Mouse (Mus musculus) urinary bladder, postnatal 4 days (tissue): ENCODE data around the gene Mlana.

Source experiments
- DNase-seq, 2 experiments: peaks; one replicate each; pipeline ENCODE4 v3.0.0; 2021 to 2022; ENCODE audit warnings: low spot score in 2 of 2

Gene Mlana

DNA sequence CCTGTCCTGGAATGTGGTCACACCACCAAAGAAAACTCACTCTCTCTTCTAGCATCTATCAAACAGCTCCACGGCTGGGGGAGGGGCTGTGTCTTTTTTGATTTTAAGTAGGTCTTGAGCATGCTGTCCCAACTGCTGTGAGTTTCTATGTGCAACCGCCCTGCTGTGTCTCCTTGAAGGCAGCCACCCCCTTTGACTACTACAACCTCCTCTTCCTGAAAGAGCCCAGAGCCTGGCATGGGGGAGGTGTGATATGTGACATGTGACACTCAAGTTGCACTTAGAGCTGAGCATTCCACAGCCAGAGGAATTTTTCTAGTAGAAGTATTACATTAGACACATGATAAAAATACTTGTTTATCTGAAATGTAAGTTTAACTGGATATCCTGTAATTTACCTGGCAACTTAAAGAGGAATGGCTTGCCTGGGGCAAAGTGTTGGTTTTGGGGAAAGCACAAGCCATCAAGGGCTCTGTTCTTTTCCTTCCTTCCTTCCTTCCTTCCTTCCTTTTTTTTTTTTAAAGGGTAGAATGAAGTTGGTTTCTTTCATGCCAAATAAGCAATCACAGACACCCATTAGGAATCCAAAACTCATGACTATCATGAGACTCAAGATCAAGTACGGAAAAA is at the start of gene Mlana:
Mlana (plus strand) TSS at position 580 of the 630 bp plus-strand sequence.
- DNase-seq: no peak

DNA sequence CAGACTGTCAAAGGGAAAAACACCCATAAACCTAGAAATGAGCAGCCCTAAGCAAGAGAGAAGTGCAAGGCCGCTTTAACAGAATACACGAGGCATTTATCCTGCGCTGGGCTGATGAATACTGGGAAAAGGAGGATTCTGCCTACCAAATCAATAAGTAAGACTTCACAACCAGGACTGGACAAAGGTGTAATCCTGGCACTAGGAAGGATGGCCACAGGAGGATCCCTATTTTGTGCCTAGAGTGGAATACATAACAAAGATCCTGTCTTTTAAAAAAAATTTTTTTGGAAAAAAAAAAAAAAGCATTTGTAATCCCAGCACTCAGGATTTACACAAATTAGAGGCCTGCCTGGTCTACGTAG is 49.1 kb upstream of the Mlana start:
- DNase-seq: no peak

GRCm38 (mm10) chr19:29649683-29650082 is 47.9 kb upstream of the Mlana start:
- DNase-seq: no peak

DNA sequence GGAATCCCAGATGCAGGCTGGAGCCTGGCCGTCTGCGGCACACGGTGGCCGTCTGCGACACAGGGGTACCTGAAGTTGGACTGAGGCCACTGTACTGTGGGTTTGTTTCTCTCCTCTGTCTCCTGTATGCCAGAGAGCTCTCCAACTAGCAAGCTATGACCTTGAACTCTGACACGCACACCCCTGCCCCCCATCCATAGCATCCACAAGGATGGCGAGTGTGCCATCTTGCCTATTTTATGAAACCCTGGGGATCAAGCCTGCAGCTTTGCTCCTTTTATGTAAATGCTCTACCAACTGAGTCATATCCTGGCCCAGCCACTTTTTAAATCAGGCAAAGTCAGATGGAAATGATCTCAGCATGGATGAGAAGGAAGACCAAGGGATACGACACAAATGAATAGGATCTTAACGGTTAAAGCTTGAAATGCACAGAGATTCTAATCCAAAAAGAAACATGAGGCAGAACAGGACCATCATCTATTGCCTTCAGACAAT is 43.8 kb upstream of the Mlana start:
- no peak for DNase-seq

DNA sequence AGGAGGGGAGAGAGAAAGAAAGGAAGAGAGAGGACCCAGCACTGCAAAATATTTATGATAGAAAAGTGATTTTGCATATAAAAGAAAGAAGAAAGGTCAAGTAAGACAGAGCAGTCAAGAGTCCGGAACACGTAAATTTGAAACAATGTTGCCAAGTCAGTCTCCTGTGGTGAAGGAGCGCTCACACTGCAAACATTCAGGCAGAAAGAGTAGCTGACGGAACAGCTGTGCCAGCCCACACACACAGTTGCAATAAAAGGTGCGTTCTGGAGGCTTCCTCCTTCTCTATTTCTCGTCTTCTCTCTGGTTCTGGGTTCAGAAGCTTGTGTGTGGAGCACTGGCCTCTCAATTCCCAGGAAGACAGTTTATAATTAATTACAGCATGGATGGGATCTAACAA is 42.5 kb upstream of the Mlana start:
- no peak for DNase-seq

- no peak for DNase-seq
Measured at GRCm38 (mm10) chr19:29656029-29656428, 41.6 kb upstream of the Mlana start.

DNA sequence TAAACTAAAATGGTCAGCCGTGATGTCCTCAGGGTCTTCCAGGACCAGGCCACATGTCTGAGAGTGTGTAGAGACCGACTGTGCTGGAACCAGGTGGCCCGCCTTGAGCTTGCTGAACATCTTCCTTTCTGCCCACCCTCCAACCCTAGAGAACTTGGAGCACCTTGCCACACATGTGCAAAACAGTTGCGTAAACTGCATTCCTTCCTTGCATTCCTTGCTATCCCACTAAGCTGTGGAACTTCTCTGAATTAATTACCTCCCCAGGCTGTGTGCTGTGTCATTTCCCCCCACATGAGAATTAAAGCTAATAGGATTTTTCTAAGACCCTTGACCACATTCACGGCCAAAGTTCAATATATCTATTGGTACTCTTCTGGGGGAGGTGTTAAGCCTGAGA is 41.0 kb upstream of the Mlana start:
- DNase-seq: no peak

DNA sequence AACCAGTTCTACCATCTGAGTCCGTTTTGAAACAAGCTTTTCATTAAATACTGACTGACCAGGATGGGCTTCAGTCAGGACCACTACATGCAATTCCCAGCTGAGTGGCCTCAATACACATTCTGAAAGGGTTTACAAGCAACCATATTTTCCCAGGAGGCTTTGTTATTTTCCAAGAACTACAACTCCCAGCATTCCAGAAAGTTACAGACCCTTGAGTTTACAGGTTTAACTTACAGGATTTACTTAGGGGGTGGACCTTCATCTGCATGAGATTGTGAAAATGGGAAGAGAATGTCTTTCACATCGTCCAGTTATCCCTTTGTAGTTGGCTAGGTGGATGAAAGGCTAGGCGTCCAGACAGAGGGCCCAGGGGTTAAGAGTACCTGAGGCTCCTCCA is 40.6 kb upstream of the Mlana start:
- no peak for DNase-seq

DNA sequence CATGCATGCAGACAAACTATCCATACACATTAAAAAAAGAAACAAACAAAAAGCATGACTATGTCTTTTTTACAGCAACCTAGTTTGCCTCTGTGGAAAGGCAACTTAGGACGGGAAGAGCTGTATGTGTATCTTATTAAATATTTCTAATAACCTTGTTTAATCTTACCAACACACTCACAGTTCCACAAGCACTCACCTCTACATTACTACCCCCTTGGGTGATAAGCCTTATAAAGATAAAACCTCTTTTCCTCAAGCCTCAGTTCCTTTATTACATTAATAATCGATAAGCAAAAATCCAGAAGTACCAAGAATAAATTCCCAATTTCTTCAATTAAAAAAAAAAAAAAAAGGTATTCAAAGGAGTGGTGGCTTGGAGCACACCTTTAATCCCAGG is 40.1 kb upstream of the Mlana start:
- DNase-seq: no peak

- DNase-seq: no peak
Measured at GRCm38 (mm10) chr19:29658836-29659235, 38.8 kb upstream of the Mlana start.

DNA sequence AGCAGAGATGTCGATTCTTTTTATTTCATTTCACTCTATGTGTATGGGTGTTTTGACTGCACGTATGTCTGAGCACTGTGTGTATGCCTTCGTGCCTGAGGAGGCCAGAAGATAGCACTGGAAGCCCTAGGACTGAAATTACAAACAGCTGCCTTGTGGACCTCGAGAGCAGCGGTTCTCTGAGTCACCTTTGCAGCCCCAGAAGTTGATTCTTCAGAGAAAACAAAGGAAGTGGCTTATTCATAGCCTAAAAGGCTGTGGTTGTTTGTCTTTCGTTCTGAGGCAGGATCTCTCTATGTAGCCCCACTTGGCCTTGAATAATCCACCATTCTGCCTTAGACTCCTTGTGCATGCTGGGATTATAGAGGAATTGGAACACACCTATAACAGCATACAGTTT is 37.9 kb upstream of the Mlana start:
- DNase-seq: no peak

- no peak for DNase-seq
Measured at GRCm38 (mm10) chr19:29660835-29661764, 36.5 kb upstream of the Mlana start.

- DNase-seq: no peak
Measured at GRCm38 (mm10) chr19:29661974-29662580, 35.5 kb upstream of the Mlana start.

DNA sequence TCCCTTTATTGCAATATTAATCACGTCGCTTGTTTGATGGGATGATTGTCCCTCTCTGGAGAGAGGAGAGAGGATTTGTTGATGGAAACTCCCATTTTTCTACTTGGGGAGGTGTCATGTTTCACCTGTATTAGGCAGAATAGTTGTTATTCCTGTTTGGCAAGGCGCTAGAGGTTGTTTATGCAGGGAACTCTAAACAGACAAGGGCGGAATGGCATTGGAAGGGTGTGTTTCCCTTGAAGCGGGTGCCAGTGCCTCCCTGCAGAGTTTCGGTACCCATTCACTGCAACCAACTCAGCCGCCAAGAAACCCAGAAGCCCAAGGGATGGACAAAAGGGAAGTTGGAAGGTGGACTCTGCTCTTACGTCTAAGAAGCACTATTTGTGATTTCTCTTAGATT is 33.8 kb upstream of the Mlana start:
- no peak for DNase-seq

DNA sequence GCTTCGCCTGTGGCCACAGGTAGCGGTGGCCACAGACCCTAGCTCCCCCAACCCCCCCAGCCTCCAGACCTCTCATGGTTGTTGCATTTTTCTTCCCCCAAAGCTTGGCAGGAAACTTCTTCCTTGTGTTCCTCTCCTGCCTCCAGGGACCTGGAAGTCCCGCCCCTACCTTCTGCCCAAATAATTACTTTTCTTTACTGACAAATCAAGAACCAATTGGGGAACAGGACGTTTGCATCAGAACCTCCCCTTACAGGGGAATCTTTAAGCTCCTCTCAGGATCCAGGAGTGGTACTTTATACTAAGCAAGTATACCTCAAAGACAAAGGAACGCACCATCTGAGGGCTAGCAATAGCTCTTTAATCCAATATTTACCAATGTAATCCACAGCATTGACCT is 32.7 kb upstream of the Mlana start:
- no peak for DNase-seq

- no peak for DNase-seq
Measured at GRCm38 (mm10) chr19:29666164-29666563, 31.5 kb upstream of the Mlana start.

DNA sequence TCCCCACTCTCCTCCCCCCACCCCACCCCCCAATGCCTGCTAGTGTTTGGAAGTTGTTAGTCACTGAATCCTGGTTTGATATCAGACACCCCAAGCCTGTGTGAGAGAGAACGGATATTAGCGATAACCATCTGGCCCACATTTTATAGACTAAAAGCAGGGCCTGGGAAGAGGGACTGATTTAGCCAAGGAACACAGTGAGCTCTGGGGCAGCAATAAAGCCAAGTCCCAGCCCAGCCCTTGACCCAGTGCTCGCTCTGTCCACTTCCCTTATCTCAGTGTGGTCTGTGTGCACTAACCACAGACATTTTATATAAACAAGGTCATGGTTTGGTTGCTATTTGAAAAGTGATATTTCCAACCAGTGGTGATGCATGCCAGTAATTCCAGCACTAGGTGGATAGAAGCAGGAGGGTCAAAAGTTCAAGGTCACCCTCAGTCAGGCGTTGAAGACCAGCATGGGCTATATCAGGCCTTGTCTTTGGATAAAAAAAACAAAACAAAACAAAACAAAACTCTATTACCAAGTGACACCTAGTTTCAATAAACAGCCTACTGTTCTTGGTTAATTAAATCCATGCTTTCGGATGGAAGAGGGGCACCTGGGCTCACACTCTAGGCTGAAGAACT is 30.5 kb upstream of the Mlana start:
- peak in 1 of 2 experiments; percentile 43 for DNase-seq

DNA sequence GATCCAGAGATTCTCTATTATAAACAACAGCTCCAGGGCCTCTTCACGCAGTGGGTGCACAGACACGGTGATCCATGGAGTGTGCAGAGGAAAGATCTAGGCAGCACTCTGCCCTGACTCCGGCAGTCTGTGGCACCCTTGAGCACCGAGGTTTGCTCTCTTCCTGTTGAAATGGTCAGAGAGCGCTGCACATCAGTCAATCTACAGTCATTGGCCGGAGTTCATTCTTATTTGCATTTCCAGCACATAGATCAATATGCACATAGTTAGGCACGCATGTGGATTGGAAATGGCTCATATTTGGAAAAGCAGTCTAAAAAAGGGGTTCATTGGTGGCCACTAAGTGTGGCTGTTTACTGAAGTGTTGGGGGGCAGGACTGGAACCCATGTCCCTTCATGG is 29.5 kb upstream of the Mlana start:
- DNase-seq: no peak

DNA sequence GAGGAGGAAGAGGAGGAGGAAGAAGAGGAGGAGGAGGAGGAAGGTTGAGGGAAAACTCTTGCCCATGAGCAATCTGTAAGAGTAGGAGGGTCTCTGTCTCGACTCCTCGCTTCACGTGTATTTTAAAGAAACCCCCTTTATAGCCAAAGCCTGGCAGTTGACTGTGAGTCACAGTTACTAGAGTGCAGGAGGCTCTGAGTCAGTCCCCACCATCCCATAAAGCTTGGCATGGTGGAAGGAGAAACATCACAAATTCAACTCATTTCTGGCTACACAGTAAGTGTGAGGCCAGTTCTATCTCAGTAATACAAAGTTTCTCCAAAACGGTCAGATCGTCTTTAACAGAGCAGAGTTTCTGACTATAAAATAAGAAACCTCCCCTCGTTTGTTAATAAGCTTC is 27.4 kb upstream of the Mlana start:
- no peak for DNase-seq

DNA sequence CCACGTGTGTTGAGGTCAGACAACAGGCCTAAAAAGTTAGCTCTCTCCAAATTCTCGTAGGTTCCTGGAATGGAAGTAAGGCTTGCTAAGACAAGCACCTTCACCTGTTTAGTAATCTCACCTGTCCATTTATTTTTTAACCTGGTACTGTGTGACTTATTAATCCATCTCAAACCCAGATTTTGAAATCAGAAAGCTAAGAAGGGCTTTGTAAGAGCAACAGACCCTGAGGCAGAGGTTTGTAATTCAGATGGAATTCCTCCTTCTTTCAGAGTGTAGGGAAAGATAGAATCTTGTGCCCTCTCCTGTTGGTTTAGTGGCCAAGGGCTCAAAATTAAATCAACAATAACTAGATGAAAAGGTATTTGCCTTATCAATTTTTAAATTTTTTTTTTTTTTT is 26.5 kb upstream of the Mlana start:
- no peak for DNase-seq

GRCm38 (mm10) chr19:29672660-29673059 is 25.0 kb upstream of the Mlana start:
- peak in 1 of 2 experiments; percentile 15 for DNase-seq

GRCm38 (mm10) chr19:29674946-29675345 is 22.7 kb upstream of the Mlana start:
- no peak for DNase-seq
